Mouse (Mus musculus): ENCODE measurements around the gene Dstyk.
"Not testable (repeated sequence)": the region's sequence is repeated elsewhere in the genome, so short reads cannot be mapped to it uniquely, and the experiment has no call there.

The Dstyk gene

DNA sequence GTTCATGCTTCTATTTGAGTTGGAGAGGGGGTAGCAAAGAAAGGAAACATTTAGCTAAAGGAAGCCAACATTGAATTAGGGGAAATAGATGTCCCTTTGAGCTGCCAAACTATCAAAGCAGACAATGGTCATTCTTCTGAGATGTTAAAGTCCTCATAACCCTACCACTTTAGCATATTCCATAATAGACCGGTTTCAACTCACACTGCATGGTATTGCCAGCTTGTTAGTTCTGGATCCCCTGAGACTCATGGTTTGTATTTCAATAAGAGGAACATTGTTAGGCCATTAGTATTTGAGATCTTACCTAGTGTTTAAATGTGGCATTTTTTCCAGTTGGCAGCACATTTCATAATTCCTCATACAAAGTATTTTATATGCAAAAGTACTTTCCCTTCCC lies 19.6 kb downstream of the Dstyk start:
- no peak for DNase-seq (ENCODE audit: low spot score in 2 of 2)

DNA sequence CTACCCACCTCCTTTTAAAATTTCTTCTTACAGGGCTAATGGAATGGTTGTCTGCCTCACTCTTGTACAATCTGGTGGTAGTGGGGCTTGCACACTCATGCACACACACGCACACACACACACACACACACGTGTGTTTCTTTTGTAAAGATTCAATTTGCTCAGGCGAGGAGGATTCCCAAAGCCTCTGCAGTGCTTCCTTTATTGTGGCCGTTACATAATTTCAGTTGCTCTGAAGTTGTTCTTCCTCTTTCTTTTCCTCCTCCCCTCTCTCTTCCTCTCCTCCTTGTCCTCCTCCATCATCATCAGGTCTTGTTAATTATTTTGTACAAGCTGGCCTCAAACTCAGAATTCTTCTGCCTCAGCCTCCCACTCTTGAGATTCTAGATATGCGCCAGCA lies 20.0 kb downstream of the Dstyk start:
- DNase-seq (ENCODE audit: low spot score in 2 of 2): no peak

DNA sequence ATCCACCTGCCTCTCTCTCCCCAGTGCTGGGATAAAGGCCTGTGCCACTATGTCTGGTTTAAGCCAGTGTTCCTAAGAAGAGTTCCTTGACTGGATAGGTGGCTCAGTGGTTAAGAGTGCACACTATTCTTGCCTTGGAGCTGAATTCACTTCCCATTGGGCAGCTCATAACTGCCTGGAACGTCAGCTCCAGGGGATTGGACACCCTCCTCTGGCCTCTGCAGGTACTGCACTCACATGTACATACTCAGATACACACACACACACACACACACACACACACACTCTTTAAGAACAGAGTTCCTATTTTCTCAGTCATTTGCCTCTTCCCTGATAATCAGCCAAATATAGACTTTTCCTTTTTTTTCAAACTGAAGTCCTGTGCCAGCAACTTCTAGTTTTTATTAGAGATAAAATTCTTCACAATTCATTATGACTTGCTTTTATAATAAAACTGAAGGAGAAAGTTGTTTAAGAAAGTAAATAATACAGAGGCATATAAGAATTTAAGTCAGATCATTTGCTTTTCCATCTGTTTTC lies 23.6 kb downstream of the Dstyk start:
- DNase-seq (ENCODE audit: low spot score in 2 of 2): no peak

DNA sequence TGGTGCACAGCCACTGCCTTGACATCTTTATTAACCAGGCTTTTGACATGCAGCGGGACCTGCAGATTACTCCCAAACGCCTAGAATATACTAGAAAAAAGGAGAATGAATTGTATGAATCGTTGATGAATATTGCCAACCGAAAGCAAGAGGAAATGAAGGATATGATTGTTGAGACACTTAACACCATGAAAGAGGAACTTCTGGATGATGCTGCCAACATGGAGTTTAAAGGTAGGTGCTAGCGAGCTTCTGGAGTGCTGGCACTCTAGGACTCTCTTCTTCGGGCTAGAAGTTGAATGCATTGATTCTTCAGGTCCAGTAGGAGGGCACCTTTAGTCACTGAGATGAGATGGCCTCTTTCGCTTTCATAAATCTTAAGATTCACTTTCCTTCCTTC lies 32.4 kb downstream of the Dstyk start:
- DNase-seq (ENCODE audit: low spot score in 2 of 2): no peak

DNA sequence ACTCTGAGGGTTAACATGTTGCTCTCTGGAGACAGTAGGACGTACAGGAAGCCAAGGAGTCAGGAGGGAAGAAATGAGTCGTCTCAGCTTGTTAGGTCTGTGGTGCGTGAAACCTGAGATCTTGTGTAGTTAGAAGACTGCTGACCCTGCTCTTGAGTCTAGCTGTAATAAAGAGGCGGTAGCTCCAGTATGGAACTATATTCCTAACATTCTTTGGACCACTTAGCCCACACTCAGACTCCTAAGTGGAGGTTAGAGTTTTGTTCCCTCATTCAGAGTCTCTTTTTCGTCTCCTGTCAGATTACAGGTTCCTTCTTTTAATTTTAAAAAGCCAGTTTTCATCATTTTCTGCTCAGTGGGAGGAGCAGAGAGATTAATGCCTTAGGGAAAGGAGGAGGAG lies 47.3 kb downstream of the Dstyk start:
- no peak for DNase-seq (ENCODE audit: low spot score in 2 of 2)

DNA sequence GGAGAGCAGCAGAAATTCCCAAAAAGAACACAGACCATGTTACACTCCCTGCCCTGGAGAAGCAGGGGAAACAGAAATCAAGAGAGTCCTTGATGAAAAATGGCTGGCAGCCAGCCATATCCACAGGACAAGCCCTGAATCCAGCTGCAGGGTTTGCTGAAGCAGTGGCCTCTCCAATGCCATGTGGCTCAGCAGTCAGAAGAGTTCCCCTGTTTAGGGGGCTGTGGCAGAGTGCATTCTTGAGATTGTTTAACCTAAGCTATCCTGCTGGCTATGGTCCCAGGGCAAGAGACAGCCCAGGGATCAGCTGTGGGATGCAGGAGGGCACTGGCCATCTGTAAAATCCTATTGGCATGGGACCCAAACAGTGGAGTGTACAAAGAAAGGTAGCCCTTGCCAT lies 51.6 kb downstream of the Dstyk start:
- DNase-seq (ENCODE audit: low spot score in 2 of 2): no peak

DNA sequence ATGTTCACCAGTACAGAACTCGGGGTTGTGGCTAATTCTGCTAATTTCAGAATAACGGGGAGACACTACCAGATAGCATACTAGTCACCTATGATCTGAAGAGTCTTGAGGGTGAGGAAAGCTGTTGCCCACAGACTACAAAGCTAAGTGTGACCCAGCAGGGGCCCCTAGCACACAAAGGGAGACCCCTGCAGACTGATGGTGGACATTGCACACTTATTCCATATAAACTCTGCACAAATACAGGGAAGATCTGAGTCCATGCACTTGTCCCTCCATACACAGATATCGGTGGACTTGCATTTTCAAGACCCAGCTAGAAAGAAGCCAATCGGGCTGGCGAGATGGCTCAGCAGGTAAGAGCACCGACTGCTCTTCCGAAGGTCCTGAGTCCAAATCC lies 52.2 kb downstream of the Dstyk start:
- no peak for DNase-seq (ENCODE audit: low spot score in 2 of 2)

DNA sequence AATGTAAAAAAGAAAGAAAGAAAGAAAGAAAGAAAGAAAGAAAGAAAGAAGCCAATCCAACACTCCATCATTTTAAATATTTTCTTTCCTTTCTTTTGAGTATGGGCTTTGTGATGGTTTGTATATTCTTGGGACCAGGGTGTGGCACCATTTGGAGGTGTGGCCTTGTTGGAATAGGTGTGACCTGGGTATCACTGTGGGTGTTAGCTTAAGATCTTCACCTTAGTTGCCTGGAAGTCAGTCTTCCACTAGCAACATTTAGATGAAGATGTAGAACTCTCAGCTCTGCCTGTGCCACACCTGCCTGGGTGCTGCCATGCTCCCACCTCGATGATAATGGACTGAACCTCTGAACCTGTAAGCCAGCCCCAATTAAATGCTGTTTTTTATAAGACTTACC lies 52.7 kb downstream of the Dstyk start:
- not testable (repeated sequence) for DNase-seq (ENCODE audit: low spot score in 2 of 2)

DNA sequence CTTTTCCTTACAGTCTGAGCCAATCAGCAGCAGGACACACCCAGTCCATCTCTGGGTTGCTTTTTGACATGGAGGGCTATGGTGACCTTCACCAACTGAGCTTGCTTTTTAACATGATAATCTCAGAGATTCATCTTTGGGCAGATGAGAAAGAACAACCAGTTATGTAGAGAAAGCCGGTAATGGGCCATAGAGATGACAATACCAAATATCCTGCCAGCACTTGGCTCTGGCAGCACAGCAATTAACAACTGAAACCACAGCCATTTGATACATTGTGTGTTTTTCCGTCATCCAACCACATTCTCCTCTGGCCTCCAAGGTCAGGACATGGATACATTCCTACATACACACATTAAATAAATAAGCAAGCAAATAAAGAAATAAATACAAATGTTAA lies 53.7 kb downstream of the Dstyk start:
- DNase-seq (ENCODE audit: low spot score in 2 of 2): no peak

DNA sequence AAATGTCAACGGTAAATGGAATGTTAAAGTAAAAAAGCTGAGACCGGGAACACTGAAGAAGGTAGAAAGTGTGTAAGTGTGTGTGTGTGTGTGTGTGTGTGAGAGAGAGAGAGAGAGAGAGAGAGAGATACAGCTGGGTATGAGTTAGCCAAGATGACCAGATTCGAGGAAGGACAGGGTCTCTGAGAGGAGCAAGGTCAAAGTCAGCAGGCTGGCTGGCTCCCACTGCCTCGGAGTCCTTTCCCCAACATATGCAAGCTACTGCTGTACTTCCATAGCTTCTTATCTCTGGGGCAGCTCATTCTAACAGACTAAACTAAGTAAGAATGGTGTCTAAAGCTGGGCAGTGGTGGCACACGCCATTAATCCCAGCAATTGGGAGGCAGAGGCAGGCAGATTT lies 54.1 kb downstream of the Dstyk start:
- DNase-seq (ENCODE audit: low spot score in 2 of 2): no peak

DNA sequence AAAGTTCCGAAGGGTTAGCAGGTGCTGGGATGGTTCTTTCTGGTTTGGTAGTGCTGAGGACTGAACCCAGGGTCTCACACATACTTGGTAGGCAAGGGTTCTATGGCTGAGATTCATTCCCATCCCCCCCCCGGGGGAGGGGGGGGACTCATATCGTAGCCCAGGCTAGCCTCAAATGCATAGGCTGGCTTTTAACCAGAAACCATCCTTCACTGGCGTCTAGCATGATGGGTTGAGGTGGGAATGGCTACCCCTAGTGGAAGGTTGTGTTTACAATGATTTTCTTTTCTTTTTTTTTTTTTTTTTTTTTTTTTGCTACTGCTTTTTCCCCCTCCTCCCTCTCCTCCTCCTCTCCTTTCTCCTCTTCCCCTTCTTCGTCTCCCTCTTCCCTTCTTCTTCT lies 55.2 kb downstream of the Dstyk start:
- no peak for DNase-seq (ENCODE audit: low spot score in 2 of 2)

DNA sequence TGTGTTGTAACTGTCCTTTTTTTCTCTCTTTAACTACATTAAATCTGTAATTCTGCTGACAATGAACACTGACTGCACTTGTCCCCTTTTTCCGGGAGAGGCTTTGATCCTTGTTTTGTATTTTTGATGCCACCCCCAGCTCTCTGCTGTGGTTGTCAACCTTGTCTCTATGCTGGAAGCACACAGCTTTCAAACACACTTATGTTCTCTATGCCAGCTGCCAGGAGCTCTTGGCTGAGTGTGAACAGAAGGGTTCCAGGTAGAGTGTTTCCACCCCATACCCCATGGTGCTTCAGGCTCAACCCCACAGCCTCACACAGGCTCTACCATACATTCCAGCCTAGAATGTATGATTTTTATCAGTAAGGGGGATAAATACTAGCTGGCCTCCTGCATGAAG lies 57.1 kb downstream of the Dstyk start:
- no peak for DNase-seq (ENCODE audit: low spot score in 2 of 2)

DNA sequence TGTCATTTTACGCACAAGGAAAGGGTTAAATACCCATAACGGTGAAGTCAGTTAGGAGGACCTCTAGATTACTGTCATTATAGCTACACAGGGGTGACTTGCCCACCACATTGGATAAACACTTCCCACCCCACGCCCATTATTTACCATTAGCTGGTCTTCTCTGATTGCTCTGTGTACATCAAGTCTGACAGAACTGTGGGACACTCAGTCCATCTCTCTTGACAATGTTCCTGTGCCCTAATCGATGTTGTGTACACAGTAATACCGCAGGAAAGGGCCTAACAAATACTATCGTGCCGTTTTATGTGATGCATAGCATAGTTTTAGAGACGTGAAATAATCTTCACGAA lies 59.2 kb downstream of the Dstyk start:
- peak in 1 of 2 experiments; percentile 35 for DNase-seq (ENCODE audit: low spot score in 2 of 2)

DNA sequence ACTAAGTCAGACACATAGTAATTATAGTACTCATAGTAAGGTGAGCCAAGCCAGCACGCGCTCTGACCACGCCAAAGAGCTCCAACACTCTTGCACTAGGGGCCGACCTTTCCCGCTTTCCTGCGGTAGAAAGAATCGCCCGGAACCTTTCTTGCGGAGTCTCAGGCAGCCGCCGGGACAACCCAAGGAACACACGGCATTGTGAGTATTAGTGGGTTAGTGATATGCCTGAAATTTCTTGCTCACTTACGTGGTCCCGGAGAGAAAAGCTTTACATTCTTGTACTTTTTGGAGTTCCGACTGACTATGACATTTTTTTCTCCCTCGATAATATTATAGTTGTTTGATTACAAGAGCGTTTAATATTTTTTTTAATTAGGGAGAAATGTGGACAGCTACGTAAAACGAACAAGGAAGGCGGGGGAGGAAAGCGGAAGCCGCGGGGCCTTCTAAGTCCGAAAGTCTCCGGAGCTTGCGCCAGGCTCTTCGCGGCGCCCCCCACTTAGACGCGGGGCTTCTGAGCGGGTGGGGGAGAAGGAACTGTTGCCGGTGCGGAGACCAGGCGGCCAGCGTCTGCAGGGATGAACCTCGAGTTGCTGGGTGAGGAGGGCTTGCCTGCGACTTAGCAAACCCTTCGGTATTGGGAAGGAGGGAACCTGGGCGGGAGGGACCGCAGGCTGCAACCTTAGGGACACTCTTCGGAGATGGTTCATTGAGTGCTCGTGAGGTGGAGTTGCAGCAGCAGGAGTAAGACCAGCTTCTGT lies 59.8 kb downstream of the Dstyk start, which contains the start of gene Rbbp5:
TSS of gene Rbbp5 (plus strand) at position 438 of the 764 bp plus-strand sequence.
- peak; percentile 91 to 92 for DNase-seq (ENCODE audit: low spot score in 2 of 2)

DNA sequence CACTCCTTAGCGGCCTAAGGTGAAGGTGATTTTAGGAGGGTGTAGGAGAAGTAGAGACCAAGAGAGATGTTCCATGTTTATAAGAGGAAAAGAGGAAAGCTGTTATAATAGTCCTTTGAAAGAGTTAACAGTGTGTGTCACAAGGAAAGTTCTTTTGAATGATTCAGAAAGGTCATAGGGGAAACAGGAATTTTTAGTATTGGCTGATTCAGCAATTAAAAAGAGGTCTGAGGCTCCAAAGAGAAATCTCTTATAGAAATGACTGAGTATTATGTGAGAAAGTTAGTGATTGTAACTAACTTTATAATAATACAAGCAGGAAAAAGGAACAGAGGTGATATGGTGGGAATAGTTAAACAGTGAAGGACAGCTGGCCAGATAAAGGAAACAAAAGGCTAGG lies 62.1 kb downstream of the Dstyk start:
- no peak for DNase-seq (ENCODE audit: low spot score in 2 of 2)

DNA sequence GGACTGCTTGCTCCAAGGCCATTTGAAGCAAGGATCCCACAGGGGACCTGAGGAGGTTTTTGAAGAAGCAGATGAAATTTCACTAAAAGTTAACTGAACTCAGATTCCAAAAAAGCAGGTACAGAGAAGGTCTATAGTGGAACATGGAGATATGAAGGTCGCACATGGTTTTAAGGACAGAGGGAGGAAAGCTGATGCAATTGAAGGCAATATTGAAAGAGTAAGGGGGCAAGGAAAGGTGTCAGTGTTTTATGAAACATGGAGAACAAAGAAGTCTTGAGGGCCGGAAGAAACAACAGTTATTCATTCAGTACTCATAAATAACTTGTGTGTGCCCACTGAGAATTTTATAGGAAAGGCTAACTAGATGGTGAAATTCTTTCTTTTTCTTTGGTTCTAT lies 64.3 kb downstream of the Dstyk start:
- DNase-seq (ENCODE audit: low spot score in 2 of 2): no peak

DNA sequence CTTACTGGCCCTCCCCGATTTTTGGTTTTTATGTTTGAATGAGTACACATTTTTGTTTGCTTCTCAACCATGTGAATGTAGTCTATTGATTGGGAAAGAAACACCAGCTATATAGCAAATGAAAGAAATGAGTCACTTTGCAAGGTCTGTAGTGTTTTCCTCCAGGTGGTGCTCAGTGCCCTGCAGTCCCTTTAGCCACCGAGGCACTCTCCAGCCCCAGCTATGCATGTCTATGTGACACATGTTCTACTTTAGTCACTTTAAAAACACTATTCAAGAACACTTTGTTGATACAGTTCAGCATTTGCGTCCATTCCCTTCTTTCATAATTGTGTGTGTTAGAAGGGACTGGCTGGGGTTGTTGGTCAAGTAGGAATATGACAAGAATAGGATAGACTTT lies 65.9 kb downstream of the Dstyk start:
- no peak for DNase-seq (ENCODE audit: low spot score in 2 of 2)

DNA sequence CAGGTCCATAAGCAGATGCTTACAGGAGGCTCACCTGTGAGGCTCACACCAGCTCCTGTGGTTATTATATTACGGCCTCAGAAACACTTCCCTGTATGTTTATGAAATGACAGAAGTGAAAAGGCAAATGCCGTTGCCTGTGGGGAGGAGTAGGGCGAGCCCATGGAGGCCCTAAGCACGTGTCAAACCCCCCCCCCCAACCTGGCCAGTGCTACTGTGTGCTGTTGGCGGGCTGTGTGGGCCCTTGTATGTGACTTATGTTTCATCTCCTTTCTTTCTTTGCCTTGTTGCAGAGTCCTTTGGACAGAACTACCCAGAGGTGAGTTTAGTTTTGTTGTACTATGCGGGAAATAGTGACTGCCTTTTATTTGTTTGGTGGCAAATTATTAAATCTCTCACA lies 66.4 kb downstream of the Dstyk start:
- DNase-seq (ENCODE audit: low spot score in 2 of 2): no peak

DNA sequence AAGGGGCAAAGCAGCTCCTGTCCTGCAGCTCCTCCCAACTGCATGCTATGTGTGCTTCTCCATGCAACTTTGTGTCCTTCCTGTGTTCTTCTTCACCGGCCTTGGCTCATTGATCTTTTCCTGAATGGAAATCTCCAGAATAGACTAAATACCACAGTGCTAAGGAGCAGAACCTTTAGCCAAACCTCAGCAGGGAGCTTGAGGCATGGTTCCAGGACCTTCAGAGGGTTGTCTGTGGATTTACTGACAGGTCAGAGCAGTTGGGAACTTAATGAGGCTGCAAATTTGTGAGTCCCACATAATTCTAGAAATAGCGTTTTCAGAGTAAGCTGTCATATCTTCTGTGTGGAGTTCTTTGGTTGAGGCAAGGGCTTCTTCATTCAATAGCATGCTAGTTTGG lies 83.2 kb downstream of the Dstyk start:
- DNase-seq (ENCODE audit: low spot score in 2 of 2): no peak

DNA sequence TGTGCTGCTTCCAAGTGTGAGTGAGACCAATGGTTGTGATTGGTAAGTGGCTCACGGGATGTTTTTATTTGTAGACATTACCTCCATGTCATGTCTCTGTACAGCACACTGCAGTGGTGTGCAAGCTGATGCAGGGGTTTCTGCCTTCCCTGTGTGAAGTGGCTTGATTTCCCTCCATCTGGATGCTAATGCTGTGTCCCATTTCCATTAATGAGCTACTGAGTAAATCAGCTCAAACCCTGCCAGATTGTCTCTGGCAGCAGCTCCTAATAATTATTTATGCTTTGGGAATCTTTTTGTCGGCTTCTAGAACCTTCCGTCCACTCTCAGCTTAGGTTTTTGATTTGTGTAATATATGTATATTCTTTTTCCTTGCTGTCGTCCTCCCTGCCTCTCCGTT lies 87.8 kb downstream of the Dstyk start:
- DNase-seq (ENCODE audit: low spot score in 2 of 2): peak in 1 of 2 experiments; percentile 39

DNA sequence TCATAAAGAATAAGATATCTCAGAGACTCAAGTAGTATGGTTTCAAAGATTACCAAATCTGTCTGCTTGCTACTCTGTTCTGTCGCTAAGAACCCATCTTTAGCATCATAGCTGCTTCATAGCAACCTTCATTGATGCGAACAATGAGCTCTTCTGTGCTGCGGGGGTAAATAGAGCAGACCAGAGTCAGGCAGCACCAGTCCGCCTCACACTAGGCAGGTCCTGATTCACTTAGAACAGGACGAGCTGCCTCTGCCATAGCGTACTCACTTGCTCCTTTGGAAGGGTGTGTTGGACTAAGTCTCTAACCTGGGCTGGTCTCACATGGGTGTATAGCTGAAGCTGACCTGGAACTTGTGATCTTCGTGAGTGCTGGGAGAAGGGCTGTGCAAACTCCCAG lies 88.7 kb downstream of the Dstyk start, which contains the start of gene Tmem81:
TSS of gene Tmem81 (plus strand) at position 173 of the 400 bp plus-strand sequence.
- peak in 1 of 2 experiments; percentile 44 for DNase-seq (ENCODE audit: low spot score in 2 of 2)

DNA sequence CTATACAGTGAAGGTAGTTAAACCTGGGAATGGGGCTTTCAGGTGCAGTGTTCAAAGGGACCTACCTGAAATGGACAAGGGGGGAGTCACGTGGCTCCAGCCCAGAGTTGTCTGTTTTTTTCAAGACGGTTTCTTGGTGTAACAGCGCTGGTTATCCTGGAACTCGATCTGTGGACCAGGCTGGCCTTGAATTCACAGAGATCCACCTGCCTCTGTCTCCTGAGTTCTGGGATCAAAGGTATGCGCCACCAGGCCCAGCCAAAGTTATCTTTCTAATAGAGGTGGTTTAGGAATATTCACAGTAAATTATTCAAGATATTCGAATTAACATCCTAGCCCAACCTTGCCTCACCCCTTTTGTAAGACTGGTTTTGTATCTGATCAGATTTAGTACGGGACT lies 89.3 kb downstream of the Dstyk start:
- peak in 1 of 2 experiments; percentile 21 for DNase-seq (ENCODE audit: low spot score in 2 of 2)

DNA sequence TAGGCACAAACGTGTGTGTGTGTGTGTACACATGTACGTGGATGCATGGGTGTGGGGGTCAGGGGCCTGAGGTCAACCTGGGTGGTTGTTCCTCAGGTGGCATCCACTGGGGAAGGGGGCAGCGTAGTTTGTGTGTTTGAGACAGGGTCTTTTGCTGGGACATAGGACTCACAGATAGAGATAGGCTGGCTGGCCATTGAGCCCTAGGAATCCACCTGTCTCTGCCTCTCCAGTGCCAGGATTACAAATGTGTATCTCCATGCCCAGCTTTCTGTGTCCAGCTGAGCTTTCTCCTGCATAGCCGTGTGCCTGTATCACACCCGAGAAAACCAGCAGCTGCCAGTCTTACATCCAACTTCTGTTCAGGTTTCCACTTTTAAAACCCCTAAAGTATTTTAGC lies 92.4 kb downstream of the Dstyk start:
- peak in 1 of 2 experiments; percentile 34 for DNase-seq (ENCODE audit: low spot score in 2 of 2)

DNA sequence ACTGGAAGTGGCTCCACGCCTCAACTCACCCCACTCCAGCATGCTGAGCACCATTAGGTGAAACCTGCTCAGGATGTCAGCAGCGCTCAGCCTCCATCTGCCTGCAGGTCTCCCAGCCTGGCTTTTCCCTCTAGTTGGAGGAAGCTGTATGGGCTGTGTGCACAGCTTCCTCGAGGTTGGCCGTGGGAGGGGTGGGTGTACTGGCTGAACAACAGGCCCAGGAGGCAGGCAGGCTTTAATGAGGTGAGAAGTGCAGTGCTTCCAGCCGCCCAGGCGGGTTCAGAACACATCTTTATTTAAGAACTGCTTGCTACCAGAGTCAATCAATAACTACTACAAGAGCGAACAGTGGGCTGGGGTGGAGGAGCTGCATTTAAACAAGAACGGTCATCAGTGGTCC lies 94.2 kb downstream of the Dstyk start:
- DNase-seq (ENCODE audit: low spot score in 2 of 2): peak in 1 of 2 experiments; percentile 28
